Mouse (Mus musculus) intestine, embryonic 15.5 days (tissue): ENCODE results near the gene Hs3st4. TPM values are rescaled to one million over a fixed set of nuclear protein-coding genes. Genes with fewer than 3 reads are reported as not detected.

Experiments
- ATAC-seq: fragments of 200-750 bp; cut with Nextera tagmentation; 2 replicates; pipeline ENCODE4 v1.8.0; 2017; ENCODE audit warnings: moderate TSS enrichment, moderate library complexity
- H3K27ac ChIP-seq: fragments of 300-500 bp; sonication (generic); 2 replicates; pipeline ENCODE4 v1.5.1; 2015; ENCODE audit warnings: mild to moderate bottlenecking, inconsistent platforms
- H3K27me3 ChIP-seq: fragments of 300-500 bp; sonication (generic); replicated peaks from 2 replicates; pipeline ENCODE4 v1.6.1; 2015; ENCODE audit warnings: inconsistent platforms
- H3K36me3 ChIP-seq: fragments of 300-500 bp; sonication (generic); 2 replicates; pipeline ENCODE4 v1.6.1; 2015; ENCODE audit warnings: inconsistent platforms
- H3K4me1 ChIP-seq: fragments of 300-500 bp; sonication (generic); replicated peaks from 2 replicates; pipeline ENCODE4 v1.6.1; 2015; ENCODE audit warnings: inconsistent platforms
- H3K4me2 ChIP-seq: fragments of 300-500 bp; sonication (generic); replicated peaks from 2 replicates; pipeline ENCODE4 v1.6.1; 2015; ENCODE audit warnings: mild to moderate bottlenecking, inconsistent platforms
- H3K4me3 ChIP-seq: fragments of 300-500 bp; sonication (generic); replicated peaks from 2 replicates; pipeline ENCODE4 v1.5.1; 2015; ENCODE audit warnings: inconsistent platforms
- H3K9ac ChIP-seq: fragments of 300-500 bp; sonication (generic); 2 replicates; pipeline ENCODE4 v1.6.1; 2015; ENCODE audit warnings: inconsistent platforms
- H3K9me3 ChIP-seq: fragments of 300-500 bp; sonication (generic); 2 replicates; pipeline ENCODE4 v1.6.1; 2016; ENCODE audit warnings: inconsistent platforms
- WGBS: fragments of 180-500 bp; shearing (Covaris S2); methylation state at CpG from one replicate; pipeline ENCODE4 v1.1.7; 2015; 5-methylcytosine and 5-hydroxymethylcytosine counted together
- polyA plus RNA-seq: library from polyadenylated mRNA; unstranded; fragments of >200 nt; fragmentation: Nextera tagmentation; extraction: Ambion mirVana; gene quantifications from 2 replicates; pipeline ENCODE4 v1.2.1, GENCODE M21; 2015

Hs3st4 gene
- polyA plus RNA-seq, 1 experiment from 2014 or later = 0.13 TPM

DNA sequence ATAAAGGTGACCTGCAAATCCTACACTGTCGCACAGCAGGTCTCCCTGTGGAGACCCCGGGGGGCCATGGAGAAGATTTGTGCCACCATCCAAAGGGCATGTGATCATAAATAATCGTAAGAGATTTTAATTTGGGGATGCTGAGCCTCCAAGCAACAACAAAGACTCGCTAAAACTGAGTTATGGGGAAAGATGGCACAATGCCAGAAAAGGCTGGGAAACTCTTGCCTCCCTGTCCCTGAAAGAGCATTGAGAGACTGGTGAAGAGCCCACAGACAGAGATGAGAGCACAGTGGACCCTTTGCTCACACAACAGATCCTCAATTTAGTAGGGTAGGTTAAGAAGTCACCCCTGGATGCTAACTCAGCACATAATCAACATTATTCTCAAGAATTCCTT is 377.2 kb downstream of the Hs3st4 start:
- H3K4me3 ChIP-seq = no peak overlapping the region
- no peaks in the 10 kb centered on the region for H3K27me3 ChIP-seq
- no peaks in the 10 kb centered on the region for H3K9me3 ChIP-seq
- no peak for ATAC-seq
- no peaks in the 10 kb centered on the region for H3K4me1 ChIP-seq
- H3K4me2 ChIP-seq = no peak overlapping the region
- WGBS = 72% methylated on average over 4 of the region's 4 CpGs
- H3K36me3 ChIP-seq = no peaks in the 10 kb centered on the region
- H3K27ac ChIP-seq = no peak overlapping the region
- no peak overlapping the region for H3K9ac ChIP-seq

DNA sequence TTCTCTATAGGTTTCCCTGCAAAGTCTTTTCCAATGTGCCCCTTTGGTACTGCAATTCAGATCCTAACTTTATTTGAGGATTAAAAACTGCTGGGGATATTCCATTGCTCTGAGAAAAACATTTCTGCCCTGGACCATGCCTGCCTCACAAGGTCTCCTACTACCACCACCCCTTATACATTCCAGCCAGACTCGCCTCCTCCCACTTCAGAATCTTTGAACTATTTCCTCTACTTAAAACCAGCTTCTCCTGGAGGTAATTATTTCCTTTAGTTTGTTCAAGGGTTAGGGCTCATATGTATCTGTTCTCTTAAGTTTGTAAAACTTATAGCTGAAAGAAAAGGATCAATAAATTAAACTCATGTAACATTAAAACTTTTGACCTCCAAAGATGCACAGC is 389.6 kb downstream of the Hs3st4 start:
- Histone ChIP-seq H3K36me3 (no peaks in the 10 kb centered on the region), H3K27me3 (no peaks in the 10 kb centered on the region), H3K9me3 (no peaks in the 10 kb centered on the region), H3K4me2 (no peak overlapping the region), H3K4me3 (no peak overlapping the region), H3K9ac (no peak overlapping the region), H3K4me1 (no peaks in the 10 kb centered on the region), H3K27ac (0 out of 2 replicates have a peak overlapping the region, but pooled peaks have one; percentile 18)
- 48% methylated on average over 1 of the region's 1 CpGs for WGBS
- ATAC-seq = peak; percentile 74

DNA sequence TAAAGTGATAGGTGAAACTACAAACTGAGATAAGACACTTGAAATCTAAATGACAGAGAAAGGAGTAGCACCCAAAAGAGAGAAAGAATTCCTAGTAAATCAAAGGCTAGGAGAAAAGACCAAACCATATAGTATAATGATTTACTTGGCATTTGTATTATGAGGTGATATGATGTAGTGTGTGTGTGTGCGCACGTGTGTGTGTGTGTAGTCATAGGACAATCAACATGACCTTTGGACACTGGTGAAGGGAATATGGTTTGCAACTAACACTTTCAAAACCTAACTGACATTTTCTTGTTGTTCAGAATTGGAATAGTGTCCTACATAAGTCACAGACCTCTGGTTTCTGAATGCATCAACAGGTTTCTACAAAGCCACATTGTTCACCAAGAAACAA is 390.0 kb downstream of the Hs3st4 start:
- peak; percentile 92 for ATAC-seq
- Histone ChIP-seq H3K9ac (no peak overlapping the region), H3K27me3 (no peaks in the 10 kb centered on the region), H3K4me1 (no peaks in the 10 kb centered on the region), H3K27ac (no peak overlapping the region), H3K36me3 (no peaks in the 10 kb centered on the region), H3K9me3 (no peaks in the 10 kb centered on the region), H3K4me3 (no peak overlapping the region), H3K4me2 (no peak overlapping the region)
- 54% methylated on average over 2 of the region's 2 CpGs for WGBS

DNA sequence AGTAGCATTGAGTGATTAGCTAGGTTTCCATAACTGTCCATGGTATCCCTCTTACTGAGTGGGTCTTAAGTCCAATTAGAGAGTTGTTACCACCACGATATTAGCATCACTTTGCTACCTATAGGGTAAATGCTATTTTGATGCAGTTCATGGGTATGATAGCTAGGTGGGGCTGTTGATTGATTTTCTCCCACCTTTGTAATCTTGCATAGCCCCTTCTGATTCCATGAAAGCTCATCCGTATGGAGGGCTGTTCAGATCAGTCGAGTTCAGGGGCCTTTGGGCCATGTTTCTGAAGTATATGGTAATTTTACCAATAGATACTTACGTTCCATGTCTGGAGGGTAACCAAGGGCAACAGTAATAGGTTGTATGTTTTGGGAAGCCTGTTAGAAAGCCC is 400.8 kb downstream of the Hs3st4 start:
- Histone ChIP-seq H3K9me3 (no peaks in the 10 kb centered on the region), H3K4me3 (no peak overlapping the region), H3K4me1 (no peaks in the 10 kb centered on the region), H3K9ac (no peak overlapping the region), H3K4me2 (no peak overlapping the region), H3K27ac (no peak overlapping the region), H3K27me3 (no peaks in the 10 kb centered on the region), H3K36me3 (no peaks in the 10 kb centered on the region)
- ATAC-seq = no peak
- 30% methylated on average over 4 of the region's 4 CpGs for WGBS

DNA sequence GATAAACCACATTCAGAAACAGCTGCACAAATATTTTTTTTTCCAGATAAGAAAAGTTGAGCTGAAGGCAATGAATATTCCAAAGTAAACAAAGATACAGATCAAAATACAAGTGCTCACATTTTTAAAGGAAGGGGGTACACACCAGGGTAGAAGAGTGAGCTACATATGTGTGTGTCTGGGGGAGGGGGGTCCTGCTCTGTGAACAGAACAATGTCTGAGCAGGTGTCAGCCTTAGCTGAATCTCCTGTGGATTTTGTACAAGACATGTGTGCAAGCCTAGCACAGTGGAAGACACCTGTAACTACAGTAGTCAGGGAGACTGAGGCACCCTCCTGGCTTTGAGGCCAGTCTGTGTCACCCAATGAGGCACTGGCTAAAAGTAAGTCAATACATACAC is 416.5 kb downstream of the Hs3st4 start:
- Histone ChIP-seq H3K9ac (no peak overlapping the region), H3K4me2 (no peak overlapping the region), H3K9me3 (no peaks in the 10 kb centered on the region), H3K4me3 (no peak overlapping the region), H3K27me3 (no peaks in the 10 kb centered on the region), H3K36me3 (no peaks in the 10 kb centered on the region), H3K4me1 (no peaks in the 10 kb centered on the region), H3K27ac (no peak overlapping the region)
- 0 out of 2 replicates have a peak, but pooled peaks have one; percentile 39 for ATAC-seq

DNA sequence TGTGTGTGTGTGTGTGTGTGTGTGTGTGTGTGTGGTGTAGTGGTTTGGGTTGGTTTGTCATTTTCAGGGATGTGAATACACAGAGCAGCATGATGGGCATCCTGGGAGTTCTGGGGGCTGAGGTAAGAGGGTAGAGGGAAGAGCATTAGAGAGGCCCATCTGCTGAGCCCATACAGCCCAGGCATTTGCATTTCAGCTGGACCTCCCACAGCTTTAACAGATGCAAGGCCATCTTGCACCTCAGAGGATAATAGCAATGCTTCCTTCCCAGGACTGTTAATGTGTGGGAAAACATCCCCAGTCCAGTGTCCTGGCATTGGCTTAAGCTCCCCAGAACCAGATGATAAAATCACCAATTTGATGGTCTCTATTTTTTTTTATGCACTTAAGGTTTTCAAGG is 444.3 kb downstream of the Hs3st4 start:
- H3K9ac ChIP-seq = no peak overlapping the region
- no peak for ATAC-seq
- no peak overlapping the region for H3K4me3 ChIP-seq
- H3K36me3 ChIP-seq = no peaks in the 10 kb centered on the region
- H3K9me3 ChIP-seq = no peaks in the 10 kb centered on the region
- H3K27ac ChIP-seq = no peak overlapping the region
- H3K4me2 ChIP-seq = no peak overlapping the region
- no peaks in the 10 kb centered on the region for H3K4me1 ChIP-seq
- no peaks in the 10 kb centered on the region for H3K27me3 ChIP-seq
